Mouse (Mus musculus) neural tube, embryonic 14.5 days (tissue): ENCODE measurements around the gene Vps36. TPM values are rescaled to one million over a fixed set of nuclear protein-coding genes. Genes with fewer than 3 reads are reported as not detected.

ENCODE experiments used
- ATAC-seq: fragments of 200-750 bp; cut with Nextera tagmentation; 2 replicates; pipeline ENCODE4 v1.8.0; 2017; ENCODE audit warnings: low read depth, mild to moderate bottlenecking, moderate TSS enrichment, moderate library complexity
- H3K27ac ChIP-seq: fragments of 300-500 bp; sonication (generic); 2 replicates; pipeline ENCODE4 v1.5.1; 2014; ENCODE audit warnings: low read depth, mild to moderate bottlenecking, control low read depth, low read length, moderate library complexity, mixed read lengths
- H3K27me3 ChIP-seq: fragments of 300-500 bp; sonication (generic); 2 replicates; pipeline ENCODE4 v1.6.1; 2014; ENCODE audit warnings: low read length; ENCODE audit not compliant: control insufficient read depth, insufficient read depth
- H3K36me3 ChIP-seq: fragments of 300-500 bp; sonication (generic); 2 replicates; pipeline ENCODE4 v1.6.1; 2014; ENCODE audit warnings: low read length, mixed read lengths; ENCODE audit not compliant: control insufficient read depth, insufficient read depth
- H3K4me1 ChIP-seq: fragments of 300-500 bp; sonication (generic); 2 replicates; pipeline ENCODE4 v1.6.1; 2014; ENCODE audit warnings: low read length; ENCODE audit not compliant: control insufficient read depth, insufficient read depth
- H3K4me2 ChIP-seq: fragments of 300-500 bp; sonication (generic); 2 replicates; pipeline ENCODE4 v1.6.1; 2014; ENCODE audit warnings: mild to moderate bottlenecking, low read depth, low read length, control low read depth
- H3K4me3 ChIP-seq: fragments of 300-500 bp; sonication (generic); 2 replicates; pipeline ENCODE4 v1.5.1; 2014; ENCODE audit warnings: low read depth, low read length, control low read depth, mixed read lengths
- H3K9ac ChIP-seq: fragments of 300-500 bp; sonication (generic); replicated peaks from 2 replicates; pipeline ENCODE4 v1.6.1; 2014; ENCODE audit warnings: low read depth, mild to moderate bottlenecking, control low read depth, low read length, mixed read lengths
- H3K9me3 ChIP-seq: fragments of 300-500 bp; sonication (generic); 2 replicates; pipeline ENCODE4 v1.6.1; 2016; ENCODE audit warnings: low read length; ENCODE audit not compliant: control insufficient read depth
- WGBS: fragments of 180-500 bp; shearing (Covaris S2); extraction: QIAGEN DNeasy Blood & Tissue Kit; methylation state at CpG from one replicate; pipeline ENCODE4 v1.1.7; 2014; 5-methylcytosine and 5-hydroxymethylcytosine counted together
- polyA plus RNA-seq: library from polyadenylated mRNA; unstranded; fragments of >200 nt; fragmentation: Nextera tagmentation; extraction: Ambion mirVana; gene quantifications from 2 replicates; pipeline ENCODE4 v1.2.1, GENCODE M21; 2014

Gene Vps36
- polyA plus RNA-seq, 1 experiment from 2014 or later: 47.8 TPM

GRCm38 (mm10) chr8:22245663-22246062 lies 53.1 kb downstream of the Vps36 start:
- Histone ChIP-seq H3K27ac (no peak overlapping the region), H3K4me2 (no peak overlapping the region), H3K9me3 (no peaks in the 10 kb centered on the region), H3K9ac (no peak overlapping the region), H3K4me3 (no peak overlapping the region), H3K27me3 (no peaks in the 10 kb centered on the region), H3K36me3 (no peaks in the 10 kb centered on the region), H3K4me1 (no peaks in the 10 kb centered on the region)
- no peak for ATAC-seq
- WGBS: 74% methylated on average over 1 of the region's 1 CpGs

DNA sequence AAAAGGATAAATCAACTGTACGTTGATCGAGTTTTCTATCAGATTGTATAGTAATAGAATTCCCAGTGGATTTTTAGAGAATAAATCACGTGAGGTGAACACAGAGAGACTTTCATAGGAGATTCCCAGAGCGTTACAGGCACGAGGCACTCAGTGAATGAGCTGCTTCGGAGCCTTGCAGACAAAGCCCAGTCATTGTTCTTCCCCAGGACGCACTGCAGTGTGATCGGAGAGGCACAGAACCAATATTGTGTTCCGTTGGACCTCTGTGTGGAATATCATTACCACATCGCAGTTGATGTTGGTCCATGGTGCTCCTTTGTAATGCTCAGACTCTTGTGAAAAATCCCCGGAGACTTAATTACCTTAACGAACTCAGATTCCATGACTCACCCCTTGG lies 55.3 kb downstream of the Vps36 start:
- 67% methylated on average over 12 of the region's 12 CpGs for WGBS
- no peaks in the 10 kb centered on the region for H3K36me3 ChIP-seq
- H3K4me3 ChIP-seq: no peak overlapping the region
- H3K27me3 ChIP-seq: no peaks in the 10 kb centered on the region
- no peaks in the 10 kb centered on the region for H3K9me3 ChIP-seq
- H3K4me1 ChIP-seq: no peaks in the 10 kb centered on the region
- ATAC-seq: no peak
- H3K4me2 ChIP-seq: no peak overlapping the region
- no peak overlapping the region for H3K27ac ChIP-seq
- H3K9ac ChIP-seq: no peak overlapping the region

- Histone ChIP-seq H3K27ac (no peak overlapping the region), H3K4me1 (no peaks in the 10 kb centered on the region), H3K9ac (no peak overlapping the region), H3K4me2 (no peak overlapping the region), H3K36me3 (no peaks in the 10 kb centered on the region), H3K27me3 (no peaks in the 10 kb centered on the region), H3K4me3 (no peak overlapping the region), H3K9me3 (peaks cover 2% of the 10 kb centered on the region; the same call in 1 of the 2 replicates)
- 85% methylated on average over 9 of the region's 9 CpGs for WGBS
- no peak for ATAC-seq
These were observed 56.5 kb downstream of the Vps36 start for GRCm38 (mm10) chr8:22249080-22249479.

- no peaks in the 10 kb centered on the region for H3K4me1 ChIP-seq
- no peak for ATAC-seq
- H3K36me3 ChIP-seq: no peaks in the 10 kb centered on the region
- peaks cover 6% of the 10 kb centered on the region; the same call in 1 of the 2 replicates for H3K9me3 ChIP-seq
- H3K9ac ChIP-seq: no peak overlapping the region
- no peak overlapping the region for H3K27ac ChIP-seq
- WGBS: 90% methylated on average over 18 of the region's 18 CpGs
- no peak overlapping the region for H3K4me3 ChIP-seq
- H3K4me2 ChIP-seq: no peak overlapping the region
- no peaks in the 10 kb centered on the region for H3K27me3 ChIP-seq
These were observed 66.4 kb downstream of the Vps36 start for GRCm38 (mm10) chr8:22258946-22259450.

GRCm38 (mm10) chr8:22259531-22259930 lies 66.9 kb downstream of the Vps36 start:
- Histone ChIP-seq H3K9ac (no peak overlapping the region), H3K4me3 (no peak overlapping the region), H3K9me3 (0 out of 2 replicates have a peak, but pooled peaks cover 4% of the 10 kb centered on the region), H3K27me3 (no peaks in the 10 kb centered on the region), H3K4me2 (no peak overlapping the region), H3K27ac (no peak overlapping the region), H3K4me1 (no peaks in the 10 kb centered on the region), H3K36me3 (no peaks in the 10 kb centered on the region)
- ATAC-seq: no peak
- WGBS: 79% methylated on average over 12 of the region's 12 CpGs

DNA sequence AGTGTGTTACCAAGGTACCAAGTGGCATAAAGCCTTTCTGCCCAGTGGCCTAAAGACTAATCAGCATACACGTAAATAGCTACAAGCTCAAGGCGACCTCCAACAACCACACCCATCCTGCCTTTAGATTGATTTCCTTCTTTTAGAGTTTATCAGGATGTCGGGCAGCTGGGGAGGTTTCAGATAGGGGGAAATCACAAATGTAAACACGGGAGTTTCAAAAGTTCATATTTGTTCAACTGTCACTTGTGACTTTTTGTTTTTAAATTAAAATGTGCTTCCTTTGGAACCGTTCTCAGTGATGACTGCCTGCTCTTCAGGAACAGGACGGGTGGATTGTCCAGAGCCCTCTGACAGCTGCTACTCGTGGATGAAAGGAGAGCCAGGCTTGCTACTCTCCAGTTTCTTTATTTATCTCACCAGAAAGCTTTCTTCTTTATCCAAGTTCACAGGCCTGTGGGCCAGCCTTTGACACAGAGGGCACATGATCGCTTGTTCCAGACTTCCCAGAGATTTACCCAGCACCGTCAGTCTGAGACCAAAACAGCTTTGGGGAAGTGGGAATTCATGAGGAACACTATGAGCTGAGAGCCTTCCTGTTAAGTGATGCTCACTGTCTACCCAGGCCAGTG lies 67.6 kb downstream of the Vps36 start:
- Histone ChIP-seq H3K27me3 (no peaks in the 10 kb centered on the region), H3K4me3 (no peak overlapping the region), H3K36me3 (no peaks in the 10 kb centered on the region), H3K9ac (no peak overlapping the region), H3K9me3 (0 out of 2 replicates have a peak, but pooled peaks cover 4% of the 10 kb centered on the region), H3K4me1 (no peaks in the 10 kb centered on the region), H3K27ac (no peak overlapping the region), H3K4me2 (no peak overlapping the region)
- WGBS: 67% methylated on average over 9 of the region's 9 CpGs
- no peak for ATAC-seq

DNA sequence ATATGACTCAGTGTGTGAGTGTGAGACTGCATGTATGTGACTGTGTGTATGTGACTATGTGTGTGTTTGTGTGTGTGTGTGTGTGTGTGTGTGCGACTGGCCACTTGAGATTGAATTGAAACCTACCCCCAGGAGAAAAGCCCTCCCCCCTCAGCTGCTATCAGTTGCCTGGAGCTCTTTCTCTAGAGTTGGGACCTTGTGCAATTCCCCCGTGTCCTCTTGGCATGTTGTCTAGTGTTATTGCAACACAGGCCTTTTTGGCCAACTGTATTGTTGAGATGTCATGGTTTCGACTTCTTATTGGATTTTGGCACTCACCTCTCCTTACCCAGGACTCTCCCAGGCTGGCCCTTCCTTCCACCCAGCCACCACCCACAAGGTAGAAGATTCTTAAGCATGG lies 69.7 kb downstream of the Vps36 start:
- Histone ChIP-seq H3K9me3 (0 out of 2 replicates have a peak, but pooled peaks cover 4% of the 10 kb centered on the region), H3K4me3 (no peak overlapping the region), H3K4me1 (no peaks in the 10 kb centered on the region), H3K9ac (no peak overlapping the region), H3K36me3 (no peaks in the 10 kb centered on the region), H3K4me2 (no peak overlapping the region), H3K27me3 (no peaks in the 10 kb centered on the region), H3K27ac (no peak overlapping the region)
- WGBS: 90% methylated on average over 3 of the region's 3 CpGs
- ATAC-seq: no peak

DNA sequence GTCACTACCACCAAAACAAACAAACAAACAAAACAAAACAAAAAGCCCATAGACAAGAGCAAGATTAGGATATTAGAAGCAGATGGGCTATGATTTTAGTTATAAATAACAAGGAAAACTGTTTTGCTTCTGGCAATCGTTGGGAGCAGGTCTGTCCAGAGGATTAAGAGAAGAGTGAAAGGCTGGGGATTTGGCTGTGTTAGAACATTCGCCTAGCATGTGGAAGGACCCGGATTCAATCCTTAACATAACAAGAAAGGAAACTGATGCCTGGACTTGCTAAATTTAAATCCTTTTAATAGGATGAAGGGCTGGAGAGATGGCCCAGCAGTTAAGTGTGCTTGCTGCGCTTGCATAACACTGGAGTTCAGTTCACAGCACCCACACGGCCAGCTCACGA lies 71.7 kb downstream of the Vps36 start:
- no peaks in the 10 kb centered on the region for H3K4me1 ChIP-seq
- ATAC-seq: no peak
- H3K9ac ChIP-seq: no peak overlapping the region
- no peaks in the 10 kb centered on the region for H3K9me3 ChIP-seq
- no peak overlapping the region for H3K4me2 ChIP-seq
- no peak overlapping the region for H3K27ac ChIP-seq
- no peaks in the 10 kb centered on the region for H3K36me3 ChIP-seq
- H3K4me3 ChIP-seq: no peak overlapping the region
- WGBS: 85% methylated on average over 6 of the region's 6 CpGs
- H3K27me3 ChIP-seq: no peaks in the 10 kb centered on the region

DNA sequence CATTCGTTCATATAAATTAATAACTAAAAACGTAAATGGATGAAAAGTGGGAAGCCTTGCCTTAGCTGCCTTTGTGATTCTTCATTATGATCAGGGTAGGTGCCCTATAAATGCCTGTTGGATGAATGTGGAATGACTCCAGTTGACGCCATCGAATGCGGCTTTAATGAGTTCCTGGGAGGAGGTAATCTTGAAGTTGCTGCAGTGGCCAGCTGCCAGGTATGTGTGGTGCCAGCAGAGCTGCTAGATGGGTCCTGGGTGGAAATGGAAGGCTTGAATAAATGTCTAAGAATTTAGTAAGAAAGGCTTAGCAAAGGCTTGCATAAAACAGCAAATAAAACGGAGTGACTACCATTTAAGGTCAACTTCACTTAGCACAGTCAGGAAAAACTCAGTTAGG lies 72.2 kb downstream of the Vps36 start:
- H3K27ac ChIP-seq: no peak overlapping the region
- H3K4me3 ChIP-seq: no peak overlapping the region
- H3K4me1 ChIP-seq: no peaks in the 10 kb centered on the region
- no peak overlapping the region for H3K9ac ChIP-seq
- H3K36me3 ChIP-seq: no peaks in the 10 kb centered on the region
- no peak overlapping the region for H3K4me2 ChIP-seq
- 85% methylated on average over 6 of the region's 6 CpGs for WGBS
- H3K27me3 ChIP-seq: no peaks in the 10 kb centered on the region
- H3K9me3 ChIP-seq: no peaks in the 10 kb centered on the region
- ATAC-seq: no peak
